Comparison of ENCODE assay signal across 17 mouse cellular contexts in the genomic region with DNA sequence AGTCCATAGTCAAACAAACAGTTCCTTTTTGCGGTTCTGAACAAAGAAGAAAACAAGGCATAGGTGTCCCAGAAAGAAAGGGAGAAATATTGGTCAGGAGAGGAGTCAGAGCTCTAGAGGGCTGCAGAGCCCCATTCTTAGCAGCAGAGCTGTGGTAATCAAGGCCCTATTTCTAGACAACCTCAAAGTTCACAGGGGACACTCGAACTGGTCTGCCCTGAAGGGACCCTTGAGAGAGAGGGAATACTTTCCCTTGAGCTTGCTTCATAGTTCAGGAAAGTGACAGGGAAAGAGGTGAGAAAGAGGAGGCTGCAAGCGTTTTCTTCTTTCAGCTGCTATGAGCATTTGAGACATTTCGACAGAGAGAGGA. TPM values are rescaled to one million over a fixed set of nuclear protein-coding genes. Genes with fewer than 3 reads are reported as not detected.
DNase-seq lines count a peak whose midpoint lies in the region; ATAC-seq and TF ChIP-seq lines count a peak whose summit lies in the region.
"Had no signal": no experiment of that assay in that cellular context is flagged by ENCODE, and none has a peak within 500 bp of the region (broad histone marks: within the 10 kb centered on the region; RNA-seq: fewer than 3 reads in every experiment).

No protein-coding gene starts in this region.

- peaks cover 22% of the 10 kb centered on the region for H3K4me1 ChIP-seq in kidney, embryonic 14.5 days (ENCODE audit: control insufficient read depth, insufficient read depth, low read length)
- H3K4me1 ChIP-seq in lung, embryonic 15.5 days: peaks cover 28% of the 10 kb centered on the region
- peaks cover 25% of the 10 kb centered on the region for H3K4me1 ChIP-seq in lung, adult 2 months (ENCODE audit: control insufficient read depth, insufficient read depth, low read length)
- peaks cover 13% of the 10 kb centered on the region for H3K4me1 ChIP-seq in stomach, embryonic 15.5 days
- peaks cover 8% of the 10 kb centered on the region for H3K4me1 ChIP-seq in hindbrain, embryonic 12.5 days
- H3K4me1 ChIP-seq: forebrain, embryonic 12.5 days had no signal

- H3K27ac ChIP-seq in gastrocnemius, adult 2 months: peak overlapping the region; percentile 69
- peak overlapping the region; percentile 76 for H3K27ac ChIP-seq in kidney, embryonic 14.5 days (ENCODE audit: low read depth, low read length)
- peak overlapping the region; percentile 43 for H3K27ac ChIP-seq in lung, embryonic 15.5 days
- H3K27ac ChIP-seq in stomach, embryonic 15.5 days: peak overlapping the region; percentile 21
- H3K27ac ChIP-seq in hindbrain, embryonic 12.5 days: no peak overlapping the region
- H3K27ac ChIP-seq: forebrain, embryonic 12.5 days; hindbrain, embryonic 13.5 days; liver, embryonic 15.5 days; midbrain, embryonic 10.5 days; neural tube, embryonic 13.5 days had no signal

- WGBS in kidney, embryonic 14.5 days: 34% methylated on average over 4 of the region's 4 CpGs
- 17% methylated on average over 4 of the region's 4 CpGs for WGBS in lung, embryonic 15.5 days
- WGBS in lung, adult 2 months: 25% methylated on average over 4 of the region's 4 CpGs
- WGBS in stomach, embryonic 15.5 days: 29% methylated on average over 4 of the region's 4 CpGs
- WGBS in hindbrain, embryonic 12.5 days: 76% methylated on average over 4 of the region's 4 CpGs

- no peaks in the 10 kb centered on the region for H3K27me3 ChIP-seq in kidney, embryonic 14.5 days (ENCODE audit: control insufficient read depth, insufficient read depth, low read length)
- H3K27me3 ChIP-seq in lung, embryonic 15.5 days: no peaks in the 10 kb centered on the region
- no peaks in the 10 kb centered on the region for H3K27me3 ChIP-seq in stomach, embryonic 15.5 days (replicated peaks)
- H3K27me3 ChIP-seq in hindbrain, embryonic 12.5 days: no peaks in the 10 kb centered on the region
- H3K27me3 ChIP-seq: CH12.LX; forebrain, embryonic 12.5 days; hindbrain, embryonic 13.5 days; liver, embryonic 15.5 days; neural tube, embryonic 13.5 days had no signal

- no peaks in the 10 kb centered on the region for H3K36me3 ChIP-seq in kidney, embryonic 14.5 days (ENCODE audit: control insufficient read depth, insufficient read depth, low read length)
- no peaks in the 10 kb centered on the region for H3K36me3 ChIP-seq in lung, embryonic 15.5 days
- H3K36me3 ChIP-seq in stomach, embryonic 15.5 days: no peaks in the 10 kb centered on the region
- H3K36me3 ChIP-seq in hindbrain, embryonic 12.5 days: no peaks in the 10 kb centered on the region
- H3K36me3 ChIP-seq: forebrain, embryonic 12.5 days; hindbrain, embryonic 13.5 days; liver, embryonic 15.5 days; midbrain, embryonic 10.5 days; neural tube, embryonic 13.5 days had no signal

- H3K4me3 ChIP-seq in gastrocnemius, adult 2 months: no peak overlapping the region
- no peak overlapping the region for H3K4me3 ChIP-seq in kidney, embryonic 14.5 days (ENCODE audit: low read length)
- no peak overlapping the region for H3K4me3 ChIP-seq in lung, embryonic 15.5 days
- no peak overlapping the region for H3K4me3 ChIP-seq in lung, adult 2 months (replicated peaks; ENCODE audit: extremely low read depth, low read depth, low read length)
- H3K4me3 ChIP-seq in stomach, embryonic 15.5 days (replicated peaks): no peak overlapping the region
- H3K4me3 ChIP-seq in hindbrain, embryonic 12.5 days: no peak overlapping the region
- H3K4me3 ChIP-seq: forebrain, embryonic 12.5 days; hindbrain, embryonic 13.5 days; liver, embryonic 15.5 days; midbrain, embryonic 10.5 days; neural tube, embryonic 13.5 days had no signal

- peak overlapping the region; percentile 23; the same call in 1 of the 2 replicates for H3K9ac ChIP-seq in kidney, embryonic 14.5 days (ENCODE audit: low read depth, low read length)
- H3K9ac ChIP-seq in lung, embryonic 15.5 days: no peak overlapping the region
- H3K9ac ChIP-seq in stomach, embryonic 15.5 days: no peak overlapping the region
- no peak overlapping the region for H3K9ac ChIP-seq in hindbrain, embryonic 12.5 days
- H3K9ac ChIP-seq: forebrain, embryonic 12.5 days; hindbrain, embryonic 13.5 days; liver, embryonic 15.5 days; neural tube, embryonic 13.5 days had no signal

- no peak for DNase-seq in gastrocnemius, adult 2 months
- no peak for DNase-seq in gastrocnemius, postnatal 14 days
- no peak for DNase-seq in kidney, adult 11 months
- DNase-seq in lung, adult 2 months: no peak
- DNase-seq: cerebellum, adult 9-11 months; thymus, postnatal 4 days had no signal

- ATAC-seq in kidney, embryonic 14.5 days (ENCODE audit: low FRiP score, low TSS enrichment): no peak; the same call in 1 of the 2 replicates
- ATAC-seq in lung, embryonic 15.5 days (ENCODE audit: borderline replicate concordance, extremely low read depth, low FRiP score, low TSS enrichment): no peak; the same call in 1 of the 2 replicates
- no peak for ATAC-seq in stomach, embryonic 15.5 days (ENCODE audit: insufficient read depth, low FRiP score, low read depth)
- ATAC-seq in hindbrain, embryonic 12.5 days (ENCODE audit: low FRiP score): no peak

- no peaks in the 10 kb centered on the region for H3K9me3 ChIP-seq in kidney, embryonic 14.5 days (ENCODE audit: control insufficient read depth, low read length)
- no peaks in the 10 kb centered on the region for H3K9me3 ChIP-seq in lung, embryonic 15.5 days
- no peaks in the 10 kb centered on the region for H3K9me3 ChIP-seq in stomach, embryonic 15.5 days
- H3K9me3 ChIP-seq in hindbrain, embryonic 12.5 days (replicated peaks): no peaks in the 10 kb centered on the region
- H3K9me3 ChIP-seq: forebrain, embryonic 12.5 days; hindbrain, embryonic 13.5 days; liver, embryonic 15.5 days; midbrain, embryonic 10.5 days; neural tube, embryonic 13.5 days had no signal

- no peak for TF ChIP-seq POLR2A in lung, adult 2 months (IDR thresholded peaks at IDR 0.05; ENCODE audit: borderline replicate concordance, extremely low read depth, low read depth, low read length)

- H3K4me2 ChIP-seq in kidney, embryonic 14.5 days (replicated peaks; ENCODE audit: low read depth, low read length): no peak overlapping the region
- H3K4me2 ChIP-seq in lung, embryonic 15.5 days: no peak overlapping the region
- peak overlapping the region; percentile 13; the same call in 1 of the 2 replicates for H3K4me2 ChIP-seq in stomach, embryonic 15.5 days
- H3K4me2 ChIP-seq in hindbrain, embryonic 12.5 days (replicated peaks): no peak overlapping the region
- H3K4me2 ChIP-seq: forebrain, embryonic 12.5 days; hindbrain, embryonic 13.5 days; neural tube, embryonic 13.5 days had no signal

- intact Hi-C loops in gastrocnemius, adult 2 months (cut with DNase I): no loop called here
- intact Hi-C loops in gastrocnemius, postnatal 14 days (cut with DNase I; ENCODE audit: low total_unique reads): no loop called here

- TF ChIP-seq CTCF in gastrocnemius, adult 2 months (IDR thresholded peaks at IDR 0.05): no peak
- TF ChIP-seq CTCF in lung, adult 2 months (IDR thresholded peaks at IDR 0.05; ENCODE audit: insufficient read depth, low read length): no peak

RNA-seq across cellular contexts. Expression of a gene that starts 47.3 kb away (rescaled TPM):
- 10 to 100 TPM in 1 of 2 experiments, 1 to 10 TPM in 1; 7.1 to 18.9 TPM for total RNA-seq in gastrocnemius, adult 2 months (2021)
- total RNA-seq in gastrocnemius, postnatal 14 days (2021): 1 to 10 TPM; 1.1 to 2.5 TPM
- 4.4 and 6.7 TPM in 2 replicates for polyA plus RNA-seq in kidney, embryonic 14.5 days (2014; fragmentation: Nextera tagmentation; extraction: Ambion mirVana)
- polyA plus RNA-seq in lung, embryonic 15.5 days (2015; fragmentation: Nextera tagmentation; extraction: Ambion mirVana): 3.1 and 3.2 TPM in 2 replicates
- 4.1 and 8.6 TPM in 2 replicates for polyA plus RNA-seq in lung, adult 2 months (2012; rRNA removed)
- 2.3 and 2.4 TPM in 2 replicates for polyA plus RNA-seq in stomach, embryonic 15.5 days (2015; fragmentation: Nextera tagmentation; extraction: Ambion mirVana)
- polyA plus RNA-seq in hindbrain, embryonic 12.5 days (2016; fragmentation: Nextera tagmentation; extraction: Ambion mirVana): 55.3 and 60.5 TPM in 2 replicates
- total RNA-seq: CH12.LX; monocyte, adult 5-6 weeks had no signal
